Mouse (Mus musculus) spleen, embryonic (tissue): ENCODE measurements around the gene Rchy1.

Experiments used
- CTCF ChIA-PET: fragments of 350-600 bp; sonication (Branson Sonifier 250); formaldehyde crosslinking; loops from one replicate; lab custom pipeline; 2022; lab: Charles Lee

The Rchy1 gene

DNA sequence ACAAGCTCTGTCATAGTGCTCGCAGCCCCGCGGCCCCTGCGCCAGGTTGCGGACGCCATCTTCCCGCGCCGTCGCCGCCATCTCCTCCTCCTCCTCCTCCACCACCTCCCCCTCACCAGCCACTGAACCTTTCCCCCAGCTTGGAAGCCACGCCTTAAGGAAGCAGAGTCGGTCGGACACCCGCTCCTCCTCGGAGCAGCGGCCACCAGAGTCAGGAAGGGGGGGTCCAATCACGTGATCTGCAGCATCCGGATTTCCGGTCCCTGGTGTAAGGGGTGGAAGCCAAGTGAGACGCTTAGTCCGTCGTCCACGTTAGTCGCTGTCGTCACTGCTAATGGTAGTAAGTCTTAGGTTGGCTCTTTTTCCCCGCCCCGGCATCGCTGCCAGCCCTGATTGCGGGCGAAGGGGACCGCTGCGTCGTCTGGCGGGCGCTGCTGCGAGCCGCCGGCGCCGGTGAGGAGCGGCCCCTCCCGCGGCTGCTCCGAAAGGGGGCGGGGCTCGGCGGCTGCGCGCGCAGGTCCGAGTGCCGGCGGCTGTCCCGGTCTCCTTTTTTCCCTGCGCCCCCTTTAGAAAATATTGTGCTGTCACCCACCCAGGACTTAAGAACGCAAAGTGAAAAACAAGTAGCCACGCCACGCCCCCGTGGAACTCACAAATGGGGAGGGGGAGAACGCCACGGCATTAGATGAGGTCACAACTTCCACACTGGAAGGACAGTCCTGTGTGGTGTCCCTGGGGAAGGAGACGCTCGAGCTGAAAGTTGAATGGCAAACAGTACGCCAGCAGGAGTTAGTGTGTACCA is at the start of gene Rchy1:
TSS of gene Rchy1 (minus strand) at position 430 of the 802 bp plus-strand sequence.
- CTCF ChIA-PET = interaction anchor here (1.0 kb wide), 1 partner anchor 115 kb away, joined by 6 read pairs; no protein-coding TSS in a partner anchor

DNA sequence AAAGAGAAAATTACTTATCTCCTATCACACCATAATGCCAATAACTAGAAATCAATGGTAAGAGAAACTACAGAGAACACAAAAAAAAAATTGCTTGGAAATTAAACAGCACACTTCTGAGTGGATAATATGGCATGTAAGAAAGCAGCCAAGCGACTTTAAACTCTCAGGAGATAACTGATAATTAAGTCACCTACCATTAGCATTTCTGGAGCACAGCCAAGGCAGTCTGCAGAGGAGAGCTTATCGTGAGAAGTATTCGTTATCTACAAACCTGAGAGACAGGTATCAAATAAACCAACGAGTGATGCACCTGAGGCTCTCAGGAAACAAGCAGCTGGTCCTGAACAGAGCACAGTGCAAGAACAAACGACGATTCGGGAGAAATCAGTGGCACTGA is 48.9 kb upstream of the Rchy1 start:
- CTCF ChIA-PET = no interaction called here

DNA sequence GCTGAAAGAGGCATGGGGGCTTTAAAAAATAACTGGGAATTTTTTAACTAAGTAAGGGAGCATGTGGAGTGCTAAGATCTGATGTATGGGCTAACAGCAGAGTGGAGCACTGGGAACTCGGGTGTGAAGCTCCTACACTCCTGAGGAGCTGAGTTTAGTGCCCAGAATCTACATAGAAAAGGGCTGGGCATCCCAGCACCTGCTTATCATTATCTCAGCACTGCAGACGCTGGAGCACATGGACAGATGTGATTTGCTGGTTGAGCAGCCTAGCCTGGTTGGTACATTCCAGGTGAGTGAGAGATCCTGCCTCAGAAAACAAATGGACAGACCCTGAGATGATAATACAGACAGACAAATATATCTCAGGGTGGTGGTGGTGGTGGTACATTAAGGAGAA is 47.0 kb upstream of the Rchy1 start:
- CTCF ChIA-PET = no interaction called here

- CTCF ChIA-PET = no interaction called here
Observed at GRCm38 (mm10) chr5:92003011-92003410, 40.1 kb upstream of the Rchy1 start.

- CTCF ChIA-PET = no interaction called here
Observed at GRCm38 (mm10) chr5:92000770-92001169, 37.9 kb upstream of the Rchy1 start.

DNA sequence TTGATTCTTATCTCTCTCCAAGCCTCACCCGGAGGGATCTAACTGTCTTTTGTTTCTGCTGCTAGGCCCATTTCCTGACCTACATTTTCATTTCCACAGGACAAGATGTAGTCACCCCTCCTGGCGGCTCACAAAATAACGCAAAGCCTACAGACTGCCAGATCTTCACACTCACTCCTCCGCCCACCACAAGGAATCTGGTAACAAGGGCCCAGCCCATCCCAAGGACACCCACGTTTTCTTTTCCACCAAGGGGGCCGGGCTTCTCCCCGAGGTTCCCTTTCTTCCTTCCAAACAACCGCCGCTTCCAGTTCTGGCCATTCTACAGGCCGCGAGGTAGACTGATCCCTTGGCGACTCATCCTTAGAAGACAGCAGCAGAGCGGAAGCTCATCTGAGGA is 31.7 kb upstream of the Rchy1 start:
- CTCF ChIA-PET = interaction anchor here (0.7 kb wide), 1 partner anchor 77 kb away, joined by 4 read pairs; no protein-coding TSS in a partner anchor

DNA sequence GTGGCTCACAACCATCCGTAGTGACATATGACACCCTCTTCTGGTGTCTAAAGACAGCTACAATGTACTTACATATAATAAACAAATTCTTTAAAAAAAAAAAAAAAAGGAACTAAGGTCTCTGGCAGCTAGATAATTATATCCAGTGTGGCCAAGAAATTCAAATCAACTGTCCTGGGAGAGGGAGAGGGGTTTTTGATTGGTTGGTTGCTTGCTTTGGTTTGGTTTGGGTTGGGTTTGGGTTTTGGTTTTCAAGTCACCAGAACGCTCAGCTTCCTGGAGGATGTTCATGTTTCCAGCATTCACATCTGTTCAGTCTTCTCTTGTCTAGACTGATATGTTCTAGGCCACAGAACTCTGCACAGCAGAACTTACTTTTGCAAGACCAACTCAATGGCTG is 30.2 kb upstream of the Rchy1 start:
- CTCF ChIA-PET = no interaction called here

DNA sequence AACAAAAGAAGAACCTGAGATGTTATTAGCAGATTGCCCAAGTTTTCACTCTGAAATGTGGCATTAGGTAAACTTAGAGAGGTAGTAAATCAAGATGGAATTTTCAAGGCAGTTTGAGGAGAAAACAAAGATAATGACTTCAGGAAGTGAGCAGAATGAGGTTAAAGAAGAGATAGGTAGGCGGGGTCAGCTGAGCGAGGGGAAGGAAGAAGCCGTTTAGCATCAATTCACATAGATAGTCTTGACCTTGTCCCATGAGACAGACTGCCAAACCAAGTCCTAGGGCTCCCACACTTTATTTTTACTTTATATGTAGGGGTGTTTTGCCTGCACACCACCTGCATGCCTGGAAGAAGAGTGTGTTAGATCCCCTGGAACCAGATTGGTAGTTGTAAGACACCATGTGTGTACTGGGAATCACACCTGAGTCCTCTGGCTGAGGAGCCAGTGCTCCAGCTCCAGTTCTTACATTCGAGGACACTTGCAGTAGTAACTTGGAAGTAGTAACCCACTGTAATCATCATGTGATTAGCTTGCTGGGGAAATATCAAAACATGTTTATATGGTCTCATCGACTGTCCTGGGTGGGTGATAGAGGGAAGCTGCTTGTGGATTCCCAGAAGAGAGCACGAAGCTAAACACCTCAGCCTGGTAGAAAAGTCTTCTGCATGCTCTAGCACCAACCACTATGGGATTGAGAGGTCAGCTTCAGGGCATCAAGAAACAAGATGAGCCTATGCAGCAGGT is 28.5 kb upstream of the Rchy1 start:
- CTCF ChIA-PET = interaction anchor here (0.5 kb wide), 1 partner anchor 823 kb away, joined by 3 read pairs; no protein-coding TSS in a partner anchor

DNA sequence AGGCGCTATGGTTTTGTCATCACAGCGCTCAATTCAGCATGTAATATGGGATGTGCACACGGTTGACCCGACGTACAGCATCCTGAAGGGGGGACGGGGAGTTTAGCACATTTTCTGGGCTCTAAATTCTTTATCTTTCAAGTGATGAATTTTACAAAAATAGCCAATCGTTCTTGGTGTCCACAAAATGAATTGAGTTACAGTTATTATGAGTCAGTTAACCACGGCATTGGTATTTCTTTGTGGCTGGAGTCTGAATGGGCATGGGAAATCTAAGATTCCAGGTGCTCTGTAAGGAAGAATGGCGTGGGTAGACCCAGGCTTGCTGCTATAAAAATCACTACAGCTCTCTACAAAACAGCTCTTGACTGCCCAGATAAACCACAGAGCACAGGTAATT is 26.4 kb upstream of the Rchy1 start:
- CTCF ChIA-PET = no interaction called here

DNA sequence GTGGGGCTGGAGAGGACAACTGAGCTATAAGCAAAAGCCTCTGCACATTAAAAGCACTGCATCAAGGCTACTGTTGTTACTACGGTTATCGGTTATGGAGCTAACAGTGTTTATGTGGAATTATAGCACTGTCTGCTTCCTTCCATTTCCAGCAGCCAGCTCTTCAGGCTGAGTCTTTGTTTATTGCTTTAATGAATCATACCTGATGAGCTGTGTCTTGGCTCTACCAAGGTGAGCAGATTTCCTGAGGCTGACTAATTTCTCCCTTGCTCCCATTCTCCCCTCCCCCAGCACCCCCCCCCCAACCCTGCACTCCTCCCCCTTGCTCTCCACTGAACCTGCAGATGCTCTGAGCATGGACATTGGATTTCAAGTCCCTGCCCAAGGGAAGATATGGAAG is 24.9 kb upstream of the Rchy1 start:
- CTCF ChIA-PET = no interaction called here

GRCm38 (mm10) chr5:91987236-91987635 is 24.4 kb upstream of the Rchy1 start, which contains the start of gene Odaph:
TSS of gene Odaph (plus strand) at chr5:91987475.
- CTCF ChIA-PET = interaction anchor here (0.9 kb wide), 1 partner anchor 26 kb away, joined by 4 read pairs; no protein-coding TSS in a partner anchor

DNA sequence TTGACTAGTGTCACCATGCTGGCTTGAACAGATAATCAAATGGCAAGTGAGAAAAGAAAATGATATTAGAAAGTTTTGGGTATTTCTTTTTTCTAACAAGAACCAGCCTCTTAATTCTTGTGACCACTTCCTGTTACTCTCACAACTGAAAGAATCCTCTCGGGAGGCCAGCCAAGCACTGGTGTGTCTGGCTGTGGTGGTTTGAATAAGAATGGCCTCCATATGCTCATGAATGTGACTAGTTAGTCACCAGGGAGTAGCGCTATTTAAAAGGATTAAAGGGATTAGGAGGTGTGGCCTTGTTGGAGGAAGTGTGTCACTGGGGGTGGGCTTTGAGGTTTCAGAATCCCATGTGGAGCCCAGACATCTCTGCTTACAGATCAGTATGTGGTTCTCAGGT is 22.9 kb upstream of the Rchy1 start:
- CTCF ChIA-PET = no interaction called here

- CTCF ChIA-PET = no interaction called here
Observed at GRCm38 (mm10) chr5:91983490-91983889, 20.6 kb upstream of the Rchy1 start.

GRCm38 (mm10) chr5:91981176-91981840 is 18.4 kb upstream of the Rchy1 start:
- CTCF ChIA-PET = no interaction called here

DNA sequence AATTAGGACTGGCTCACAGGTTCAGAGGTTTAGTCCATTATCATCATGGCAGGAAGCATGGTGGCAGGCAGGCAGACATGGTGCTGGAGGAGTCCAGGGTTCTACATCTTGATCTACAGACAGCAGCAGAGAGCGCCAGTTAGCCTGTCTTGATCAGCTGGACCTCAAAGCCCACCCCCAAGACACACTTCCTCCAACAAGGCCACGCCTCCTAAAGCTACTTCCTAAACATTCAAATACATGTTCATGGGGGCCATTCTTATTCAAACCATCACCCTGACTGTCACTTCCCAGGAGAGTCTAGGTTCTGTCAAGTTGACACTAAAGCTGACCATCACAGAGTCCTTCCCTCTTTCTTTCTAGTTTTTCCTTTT is 14.5 kb upstream of the Rchy1 start:
- CTCF ChIA-PET = no interaction called here

DNA sequence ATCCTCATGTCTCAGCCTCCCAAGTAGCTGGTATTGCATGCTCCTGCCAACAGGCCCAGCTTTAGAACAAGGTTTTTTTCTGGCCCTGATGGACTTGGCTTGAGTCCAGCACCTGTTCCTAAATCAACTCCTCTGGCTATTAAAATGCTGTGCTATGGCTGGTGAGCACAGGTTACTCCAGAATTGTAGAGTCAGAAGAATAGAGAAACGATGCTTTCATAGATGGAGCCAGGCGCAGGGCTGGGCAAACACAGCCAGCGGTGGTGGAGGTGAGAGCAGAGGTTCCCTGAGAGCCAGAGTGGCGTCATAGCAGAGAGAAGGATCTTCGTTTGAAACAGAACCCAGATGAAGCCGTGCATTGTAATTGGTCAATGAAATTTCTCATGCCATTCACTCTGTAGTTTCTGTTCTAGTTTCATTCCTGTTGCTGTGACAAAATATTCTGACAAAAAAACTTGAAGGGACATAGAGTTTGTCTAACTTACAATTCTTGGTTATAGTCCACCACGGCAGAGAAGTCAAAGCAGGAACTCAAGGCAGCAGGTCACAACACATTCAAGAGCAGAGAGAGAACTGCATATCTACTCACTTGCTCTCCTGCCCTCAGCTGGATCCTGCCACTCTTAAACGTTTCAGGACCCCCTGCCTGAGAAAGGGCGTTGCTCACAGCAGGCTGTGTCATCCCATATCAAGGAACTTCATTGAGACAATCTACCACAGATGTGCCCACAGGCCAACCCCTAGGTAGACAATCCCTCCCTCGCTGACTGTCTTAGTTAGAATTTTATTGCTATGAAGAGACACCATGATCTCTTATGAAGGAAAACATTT is 13.9 kb upstream of the Rchy1 start:
- CTCF ChIA-PET = interaction anchor here (0.6 kb wide), 1 partner anchor 13 kb away, joined by 3 read pairs; no protein-coding TSS in a partner anchor

DNA sequence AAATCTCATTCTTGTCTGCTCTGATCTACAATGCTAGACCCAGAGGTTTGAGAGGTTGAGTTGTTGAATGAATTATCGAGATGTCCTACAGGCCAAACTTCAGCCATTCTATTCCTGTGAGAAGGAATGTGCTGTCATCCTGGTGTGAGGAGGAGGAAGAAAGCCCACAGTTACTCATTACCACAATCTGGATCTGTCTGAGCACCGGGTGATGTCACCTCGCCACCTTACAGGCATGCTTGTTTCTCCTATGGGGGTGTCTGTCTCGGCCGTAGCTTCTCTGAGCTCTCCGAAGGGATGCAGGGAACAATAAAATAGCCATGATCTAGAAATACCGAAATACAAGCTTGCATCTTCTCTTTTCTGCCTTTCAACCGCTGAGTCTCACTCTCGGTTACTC is 12.9 kb upstream of the Rchy1 start:
- CTCF ChIA-PET = no interaction called here

GRCm38 (mm10) chr5:91974002-91974401 is 11.1 kb upstream of the Rchy1 start:
- CTCF ChIA-PET = no interaction called here

DNA sequence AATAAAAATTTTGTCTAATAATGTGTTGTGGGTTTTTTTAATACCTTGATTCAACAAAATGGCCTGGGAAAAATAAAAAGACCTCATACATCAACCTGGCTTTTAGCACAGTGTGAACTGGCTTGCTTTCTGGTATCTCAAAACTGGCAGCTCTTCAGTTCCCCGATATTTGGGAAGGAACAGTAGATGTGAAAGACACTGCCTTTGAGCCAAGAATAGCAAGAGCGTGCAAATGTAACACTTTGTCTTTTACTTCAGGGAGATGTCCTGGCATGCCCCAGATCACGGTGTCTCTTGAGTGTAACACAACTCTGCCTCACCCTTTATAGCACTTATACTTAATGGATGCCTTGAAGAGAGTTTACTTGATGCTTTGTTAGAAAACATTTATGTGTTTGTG is 9.2 kb upstream of the Rchy1 start:
- CTCF ChIA-PET = no interaction called here

DNA sequence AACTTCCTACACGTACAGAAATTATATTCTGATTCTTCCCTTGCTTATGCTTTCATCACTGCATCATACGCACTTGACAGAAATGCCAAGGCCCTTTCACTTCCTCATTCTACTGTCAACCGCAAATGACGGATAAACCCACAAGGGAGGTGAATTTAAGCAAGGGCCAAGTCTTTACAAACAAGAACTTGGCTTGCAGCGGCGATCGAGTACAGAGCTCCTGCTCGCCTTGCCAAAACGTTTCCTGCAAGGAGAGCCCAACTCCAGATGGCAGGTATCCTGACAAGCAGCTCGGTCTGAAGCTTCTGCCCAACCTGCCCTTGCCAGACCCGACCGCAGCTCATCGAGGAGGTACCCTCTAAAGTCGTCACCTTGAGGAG is 619 bp downstream of the Rchy1 start:
- CTCF ChIA-PET = no interaction called here

DNA sequence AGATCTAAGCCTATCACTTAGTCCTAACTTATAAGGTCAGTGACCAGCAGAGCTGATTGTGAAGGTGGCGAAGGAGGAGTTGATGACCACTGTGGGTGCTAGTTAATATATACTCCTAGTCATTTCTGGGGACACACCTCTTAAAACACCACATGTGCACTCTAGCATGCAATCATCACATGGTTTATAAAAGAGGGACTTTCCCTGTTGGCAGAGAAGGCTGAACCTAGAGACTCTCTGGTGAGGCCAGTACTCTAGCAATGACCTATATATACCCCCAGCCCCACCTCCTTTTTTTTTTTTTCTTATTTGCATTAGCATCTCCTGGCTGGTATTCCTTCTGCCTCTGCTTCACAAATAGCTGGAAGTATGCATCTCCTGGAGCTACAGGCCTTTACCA is 1.5 kb downstream of the Rchy1 start:
- CTCF ChIA-PET = interaction anchor here (0.6 to 1.0 kb wide), 4 partner anchors 26 to 298 kb away, joined by 3 to 4 read pairs (median 3); partner anchors contain the start of gene Odaph
